Mouse (Mus musculus): Measurements from ENCODE around the gene Dppa1. TPM values are rescaled to one million over a fixed set of nuclear protein-coding genes. Genes with fewer than 3 reads are reported as not detected.
"Not testable (repeated sequence)": the region's sequence is repeated elsewhere in the genome, so short reads cannot be mapped to it uniquely, and the experiment has no call there.

Dppa1 gene
- not detected in 2 replicates for total RNA-seq (2017)

DNA sequence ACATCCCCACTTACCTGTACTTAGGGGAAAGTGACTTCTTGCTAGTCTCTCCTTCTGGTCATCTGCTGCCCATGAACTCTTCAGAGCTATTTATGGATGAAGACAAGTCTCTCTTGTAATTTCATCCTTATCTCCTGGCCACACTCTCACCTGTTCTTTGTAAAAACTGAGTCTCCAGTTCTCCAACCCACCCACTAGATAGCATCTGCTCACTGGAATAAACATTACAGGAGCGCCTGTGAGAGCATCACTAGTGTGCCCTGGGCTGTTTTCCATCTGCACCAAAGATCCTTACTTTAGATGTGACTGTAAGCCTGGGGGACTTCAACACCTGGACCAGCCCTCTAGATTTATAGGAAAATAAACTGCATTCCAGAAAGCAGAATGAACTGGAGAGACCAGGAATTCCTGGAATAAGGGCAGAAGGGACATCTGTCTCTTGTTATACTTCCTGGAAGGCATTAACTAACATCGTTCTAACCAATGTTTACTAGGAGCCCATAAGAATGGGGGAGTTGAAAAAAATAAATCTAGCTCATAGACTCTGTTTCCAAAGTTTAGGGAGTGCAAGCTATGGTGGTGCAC is at the start of gene Dppa1:
Gene Dppa1 (minus strand): TSS at position 51 of the 585 bp plus-strand sequence.
- ATAC-seq (replicated peaks; ENCODE audit: low read depth, poor library complexity, severe bottlenecking) = no peak

DNA sequence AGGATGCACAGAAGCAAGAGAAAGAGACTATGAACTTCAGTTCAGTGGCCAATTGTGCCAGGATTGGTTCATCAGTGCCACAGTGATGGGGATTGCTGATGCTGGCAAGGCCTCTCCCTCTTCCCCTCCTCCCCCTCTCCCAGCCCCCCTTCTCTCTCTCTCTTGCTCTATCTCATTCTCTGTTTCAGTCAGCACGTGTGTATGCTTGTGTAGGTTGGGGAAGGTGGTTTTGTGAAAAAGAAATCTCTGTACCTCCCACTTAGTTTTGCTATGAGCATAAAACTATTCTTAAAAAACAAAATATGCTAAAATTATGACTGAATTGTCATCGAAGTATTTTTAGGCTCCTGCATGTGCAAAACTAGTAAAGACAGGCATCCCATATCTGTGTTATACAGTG is 38.9 kb upstream of the Dppa1 start:
- no peak for ATAC-seq (replicated peaks; ENCODE audit: low read depth, poor library complexity, severe bottlenecking)

DNA sequence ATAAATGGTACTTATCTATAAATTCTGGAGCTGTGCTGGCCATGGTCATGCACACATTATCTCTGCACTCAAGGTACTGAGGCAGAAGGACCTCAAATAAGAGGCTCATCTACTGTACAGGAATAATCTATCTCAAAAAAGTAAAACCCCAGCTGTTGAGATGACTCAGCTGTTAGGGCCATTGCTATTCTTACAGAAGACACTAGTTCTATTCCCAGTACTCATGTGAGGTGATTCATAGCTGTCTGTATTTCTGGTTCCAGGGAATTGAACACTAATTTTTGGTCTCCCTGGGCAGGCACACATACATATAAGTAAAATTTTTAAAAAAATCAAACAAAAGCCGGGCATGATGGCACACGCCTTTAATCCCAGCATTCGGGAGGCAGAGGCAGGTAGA is 38.0 kb upstream of the Dppa1 start:
- ATAC-seq (replicated peaks; ENCODE audit: low read depth, poor library complexity, severe bottlenecking) = no peak

DNA sequence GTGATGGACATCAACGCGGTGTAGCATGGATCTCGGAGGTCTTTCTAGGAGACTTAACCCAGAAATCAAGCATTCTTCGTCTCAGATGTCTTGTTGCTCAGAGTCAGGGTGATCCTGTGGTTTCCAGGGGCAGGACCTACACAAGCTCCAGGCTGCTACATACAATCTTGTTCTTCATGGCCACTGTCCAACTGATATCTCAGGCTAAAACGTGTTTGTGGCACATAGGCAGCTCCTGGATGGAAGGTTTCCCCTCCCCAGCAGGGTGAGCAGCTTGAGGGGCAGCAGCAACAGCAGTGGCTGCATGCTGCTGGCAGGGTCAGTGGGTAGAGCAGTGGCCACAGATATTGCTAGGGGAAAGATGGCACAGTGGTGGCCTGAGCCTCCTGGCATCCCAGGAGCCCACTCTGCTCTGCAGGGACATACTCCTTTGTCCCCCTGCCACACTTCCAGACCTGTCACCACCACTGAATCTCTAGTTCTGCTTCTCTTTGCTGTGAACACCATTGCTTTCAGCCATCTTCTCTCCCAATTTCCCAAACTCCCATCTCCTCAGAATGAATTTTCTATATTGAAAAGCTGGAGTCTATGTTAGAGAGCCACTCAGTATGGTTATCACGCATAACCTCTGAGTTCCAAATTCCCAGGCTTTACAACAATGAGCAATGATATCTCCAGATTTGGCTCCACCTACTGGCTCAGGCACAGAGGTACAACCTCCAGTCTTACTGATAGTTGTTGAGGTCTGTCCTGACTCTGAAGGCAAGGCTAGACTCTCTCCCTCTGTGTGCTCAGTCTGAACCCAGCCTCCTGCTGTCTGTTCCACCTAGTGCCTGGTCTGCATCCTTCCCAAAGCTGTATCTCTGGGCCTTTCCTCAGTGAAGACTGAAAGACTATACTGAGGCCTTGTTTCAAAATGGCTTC is 36.8 kb upstream of the Dppa1 start:
- ATAC-seq (replicated peaks; ENCODE audit: low read depth, poor library complexity, severe bottlenecking) = peak; percentile 95

DNA sequence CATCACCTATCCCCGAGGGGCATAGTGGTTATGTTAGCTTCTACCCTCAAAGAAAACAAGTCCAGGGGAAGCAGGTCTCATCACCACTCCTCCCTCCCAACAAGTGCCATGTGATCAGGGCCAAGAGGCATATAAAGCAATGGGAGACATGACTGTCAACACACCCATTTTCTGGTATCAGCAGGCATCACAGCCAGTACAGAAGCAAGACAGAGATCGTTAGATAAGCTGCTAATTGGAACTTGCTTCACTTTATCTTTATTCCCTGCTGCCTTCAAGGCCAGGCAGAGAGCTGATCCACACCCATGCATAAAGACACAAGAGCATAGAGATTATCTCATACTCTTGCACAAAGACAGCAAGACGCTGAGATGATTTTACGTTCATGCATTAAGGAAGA is 34.2 kb upstream of the Dppa1 start:
- no peak for ATAC-seq (replicated peaks; ENCODE audit: low read depth, poor library complexity, severe bottlenecking)

DNA sequence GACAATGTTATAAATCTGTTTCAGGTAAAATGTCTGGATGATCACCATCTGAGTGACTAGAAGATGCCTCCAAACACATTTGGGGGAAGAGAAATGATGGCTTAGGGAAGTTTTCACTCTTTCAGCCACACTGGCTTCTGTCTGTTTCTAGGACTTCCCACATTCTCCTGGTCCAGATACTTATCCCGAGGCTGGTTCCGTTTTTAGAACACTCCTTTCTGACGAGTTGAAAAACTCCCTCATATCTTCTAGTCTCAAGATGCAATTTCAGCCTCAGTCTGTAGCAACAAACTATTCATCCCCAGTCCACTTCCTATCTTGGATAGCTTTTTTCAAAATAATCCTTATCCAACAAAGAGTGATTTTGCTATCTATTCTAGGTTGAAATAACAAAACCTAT is 23.4 kb upstream of the Dppa1 start:
- ATAC-seq (replicated peaks; ENCODE audit: low read depth, poor library complexity, severe bottlenecking) = no peak

DNA sequence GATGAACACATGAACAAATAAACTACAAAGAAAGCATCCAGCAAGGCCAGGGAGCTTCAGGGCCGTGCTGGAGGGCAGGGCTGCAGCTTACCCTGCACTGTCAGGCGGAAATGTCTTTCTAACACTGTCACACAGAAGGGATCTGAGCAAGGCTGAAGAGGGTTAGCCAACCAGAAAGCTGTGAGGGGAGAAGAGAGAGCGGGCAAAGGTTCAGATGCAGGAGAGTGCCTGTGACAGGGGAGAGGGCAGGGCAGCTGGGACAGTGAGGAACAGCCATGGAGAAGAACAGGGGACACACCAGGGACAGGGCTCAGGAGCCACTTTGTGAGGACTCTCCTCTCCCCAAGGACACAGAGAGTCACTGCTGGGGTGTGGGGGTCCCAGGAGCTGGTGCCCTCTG is 20.6 kb upstream of the Dppa1 start:
- ATAC-seq (replicated peaks; ENCODE audit: low read depth, poor library complexity, severe bottlenecking) = not testable (repeated sequence)

DNA sequence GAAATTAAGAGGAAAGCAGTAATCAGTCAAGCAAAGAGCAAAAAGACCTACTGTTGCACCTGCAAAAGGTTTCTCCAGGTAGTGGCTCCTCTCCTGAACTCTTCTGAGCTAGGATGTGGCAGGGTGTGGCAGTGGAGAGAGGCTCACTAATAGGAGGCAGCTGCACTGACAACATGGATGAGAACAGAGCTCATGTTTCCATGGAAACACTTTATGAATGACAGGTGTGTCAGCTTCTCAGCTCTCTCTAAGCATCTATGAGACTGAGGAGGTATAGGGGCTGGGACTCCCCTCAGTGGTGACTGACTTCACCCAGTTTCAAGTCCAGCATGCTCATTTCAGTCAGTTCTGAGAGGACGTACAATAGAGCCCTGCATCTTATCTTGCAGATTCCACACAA is 15.8 kb upstream of the Dppa1 start:
- no peak for ATAC-seq (replicated peaks; ENCODE audit: low read depth, poor library complexity, severe bottlenecking)

DNA sequence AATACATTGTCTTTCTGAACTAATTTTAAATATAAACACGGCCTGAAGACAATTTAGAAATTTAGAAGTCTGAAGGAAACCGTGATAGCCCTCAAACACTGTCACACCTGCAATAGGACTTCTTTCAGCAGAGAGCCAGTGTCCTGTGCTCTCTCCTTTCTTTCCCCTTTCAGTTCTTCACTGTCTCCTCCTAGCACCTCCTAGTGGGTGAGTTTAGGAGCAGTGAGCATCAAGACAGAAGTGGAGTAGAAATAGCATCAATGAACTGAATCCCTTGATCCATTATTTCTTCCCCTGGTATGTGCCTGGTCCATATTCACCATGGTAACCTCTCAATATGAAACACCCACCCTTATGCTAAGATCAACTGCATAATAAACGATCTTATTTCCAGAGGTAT is 7.5 kb upstream of the Dppa1 start:
- ATAC-seq (replicated peaks; ENCODE audit: low read depth, poor library complexity, severe bottlenecking) = no peak

DNA sequence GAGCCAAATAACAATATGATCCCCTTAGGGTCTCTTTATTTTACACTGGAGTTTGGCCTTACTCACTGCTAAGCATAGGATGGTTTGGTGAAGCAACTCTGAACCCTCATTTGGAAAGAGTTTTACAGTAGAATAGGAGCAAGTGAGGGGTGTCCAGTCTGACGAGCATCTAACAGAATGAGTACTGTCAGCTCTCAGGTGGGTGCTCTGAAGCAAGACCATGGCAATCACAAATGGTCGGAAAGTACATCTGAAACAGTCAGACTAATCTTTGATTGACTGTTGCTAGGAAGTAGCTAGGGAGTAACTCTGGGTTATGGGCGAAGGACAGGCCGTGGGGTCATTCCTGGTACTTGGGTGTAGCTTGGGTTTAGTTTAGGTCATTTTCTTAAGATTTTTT is 6.5 kb upstream of the Dppa1 start:
- ATAC-seq (replicated peaks; ENCODE audit: low read depth, poor library complexity, severe bottlenecking) = not testable (repeated sequence)

DNA sequence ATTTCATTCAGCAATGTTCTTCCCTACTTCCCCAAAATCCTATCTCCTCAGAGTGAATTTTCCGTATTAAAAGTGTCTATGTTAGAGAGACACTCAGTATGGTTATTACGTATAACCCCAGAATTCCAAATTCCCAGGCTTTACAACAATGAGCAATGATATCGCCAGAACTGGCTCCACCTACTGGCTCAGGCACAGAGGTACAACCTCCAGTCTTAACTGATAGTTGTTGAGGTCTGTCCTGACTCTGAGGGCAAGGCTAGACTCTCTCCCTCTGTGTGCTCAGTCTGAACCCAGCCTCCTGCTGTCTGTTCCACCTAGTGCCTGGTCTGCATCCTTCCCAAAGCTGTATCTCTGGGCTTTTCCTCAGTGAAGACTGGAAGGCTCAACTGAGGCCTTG is 2.6 kb upstream of the Dppa1 start:
- peak; percentile 96 for ATAC-seq (replicated peaks; ENCODE audit: low read depth, poor library complexity, severe bottlenecking)

DNA sequence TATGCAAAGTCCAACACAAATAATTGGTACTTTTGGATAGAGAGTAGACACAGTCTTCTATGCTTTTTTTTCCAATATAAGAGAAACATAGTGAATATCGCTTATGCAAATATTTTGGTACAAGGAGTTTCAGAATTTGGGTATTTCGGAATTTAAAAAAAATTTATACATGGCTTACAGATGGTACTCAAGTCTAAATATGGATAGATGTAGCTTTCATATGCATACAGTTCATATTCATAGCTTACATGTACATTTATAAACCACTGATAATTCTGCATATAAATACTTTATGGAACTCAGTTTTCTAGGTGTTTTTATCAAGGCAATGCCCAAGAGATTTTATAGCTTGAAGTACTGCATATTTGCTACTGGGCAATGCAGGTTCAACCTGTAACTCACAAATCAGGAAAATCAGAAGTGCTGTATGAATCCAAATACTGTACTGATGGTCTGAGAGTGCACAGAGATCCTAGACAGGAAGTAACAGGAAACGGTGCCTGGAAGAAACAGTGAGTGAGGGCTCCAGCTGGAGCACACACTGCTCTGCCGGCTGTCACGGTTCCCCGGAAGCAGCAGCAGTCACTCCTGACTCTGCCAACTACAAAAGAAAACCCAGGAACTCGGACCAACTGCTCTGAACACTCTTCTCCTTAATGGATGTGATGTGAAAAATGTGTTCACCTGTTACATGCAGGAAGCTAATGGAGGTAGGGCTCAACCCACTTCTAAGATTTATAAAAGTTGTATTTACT is 8.5 kb downstream of the Dppa1 start:
- no peak for ATAC-seq (replicated peaks; ENCODE audit: low read depth, poor library complexity, severe bottlenecking)

DNA sequence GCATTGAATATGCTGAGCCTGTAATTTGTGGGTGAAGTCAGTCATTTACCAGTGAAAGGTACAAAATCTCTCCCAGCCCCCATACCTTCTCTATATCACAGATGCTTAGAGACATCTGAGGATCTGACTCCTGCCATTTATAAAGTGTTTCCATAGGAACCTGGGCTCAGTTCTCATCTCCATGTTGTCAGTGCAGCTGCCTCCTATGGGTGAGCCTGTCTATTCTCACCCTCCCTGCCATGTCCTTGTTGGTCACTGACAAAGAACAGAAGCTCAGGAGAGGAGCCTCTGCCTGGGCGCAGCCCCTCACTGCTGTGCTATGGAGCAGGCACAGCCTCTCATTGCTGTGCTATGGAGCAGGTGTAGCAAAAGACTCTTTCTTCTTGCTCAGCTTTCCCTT is 9.1 kb downstream of the Dppa1 start:
- no peak for ATAC-seq (replicated peaks; ENCODE audit: low read depth, poor library complexity, severe bottlenecking)

DNA sequence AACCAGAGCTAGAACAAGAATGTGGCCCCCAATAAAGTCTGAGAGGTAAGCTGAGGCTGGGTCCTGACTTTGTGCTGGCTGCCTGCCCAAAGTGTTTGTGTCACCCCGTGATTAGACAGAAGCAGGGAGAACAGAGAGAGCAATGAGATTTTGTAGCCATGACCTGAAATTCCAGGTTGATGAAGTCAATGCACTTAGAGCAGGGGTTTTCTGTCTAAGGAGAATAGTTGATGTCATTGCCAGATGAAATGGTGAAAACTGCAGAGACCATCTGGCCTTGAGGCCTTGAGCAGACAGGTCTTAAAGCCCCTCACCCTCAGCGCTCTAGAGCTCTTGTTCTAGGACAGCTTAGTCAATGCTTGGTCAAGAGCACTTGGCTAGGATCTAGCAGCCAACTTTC is 36.6 kb downstream of the Dppa1 start:
- ATAC-seq (replicated peaks; ENCODE audit: low read depth, poor library complexity, severe bottlenecking) = no peak

DNA sequence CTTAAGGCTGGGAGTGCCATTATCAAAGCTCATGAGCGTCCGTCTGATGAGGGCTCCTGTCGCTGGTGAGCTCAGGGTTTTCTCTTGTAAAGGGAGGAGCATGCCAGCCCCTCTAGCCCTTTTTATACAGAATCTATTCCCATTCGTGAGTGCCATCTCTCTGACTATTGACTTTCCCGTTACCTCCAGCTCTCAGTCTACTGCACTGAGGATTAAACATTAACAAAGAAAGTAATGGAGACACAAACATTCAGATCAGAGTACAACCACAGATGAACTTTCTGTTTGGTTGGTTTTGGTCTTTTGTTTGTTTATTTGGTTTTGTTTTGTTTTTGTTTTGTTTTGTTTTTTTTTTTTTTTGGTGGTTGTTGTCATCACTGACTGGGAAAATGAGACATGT is 46.3 kb downstream of the Dppa1 start:
- no peak for ATAC-seq (replicated peaks; ENCODE audit: low read depth, poor library complexity, severe bottlenecking)

DNA sequence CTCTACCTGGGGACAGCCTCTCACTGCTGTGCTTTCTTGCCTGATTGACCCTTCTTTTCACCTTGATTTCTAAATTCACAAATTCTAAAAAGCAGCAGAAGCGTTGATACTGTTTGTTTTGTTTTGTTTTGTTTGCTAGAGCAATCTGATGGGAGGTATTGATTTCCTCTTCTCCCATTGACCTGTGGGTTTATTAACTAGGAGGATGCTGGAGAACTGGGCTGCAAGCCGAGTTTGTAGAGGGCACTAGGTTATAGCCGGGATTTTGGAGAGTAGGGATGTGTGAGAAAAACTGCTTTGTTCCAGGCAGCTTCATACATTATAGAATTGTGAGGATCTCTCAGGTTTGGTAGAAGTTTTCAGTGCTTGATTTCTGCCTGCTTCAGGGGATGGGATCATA is 48.6 kb downstream of the Dppa1 start:
- no peak for ATAC-seq (replicated peaks; ENCODE audit: low read depth, poor library complexity, severe bottlenecking)

DNA sequence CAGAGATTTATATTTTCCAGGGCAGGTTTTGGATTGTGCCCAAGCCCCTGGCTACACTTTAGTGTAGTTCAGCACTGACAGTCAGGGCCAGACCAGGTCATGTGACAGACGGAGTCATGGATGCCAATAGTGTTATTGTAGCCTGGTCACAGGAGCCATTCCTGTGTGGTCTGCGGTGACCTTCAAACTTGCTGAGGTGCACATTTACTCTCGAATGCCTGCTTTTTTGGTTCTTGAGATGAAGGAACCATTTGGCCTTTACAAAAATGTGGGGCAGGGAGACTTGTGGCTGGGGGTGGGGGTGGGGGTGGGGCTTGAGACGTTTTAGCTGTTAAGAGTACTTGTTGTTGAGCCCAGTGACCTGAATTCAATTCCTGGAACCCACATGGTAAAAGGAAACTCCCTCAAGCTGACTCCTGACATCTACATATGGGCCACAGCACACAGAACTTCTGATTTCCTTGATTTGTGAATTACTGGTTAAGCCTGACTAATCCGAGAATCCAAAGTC is 50.2 kb downstream of the Dppa1 start:
- no peak for ATAC-seq (replicated peaks; ENCODE audit: low read depth, poor library complexity, severe bottlenecking)

DNA sequence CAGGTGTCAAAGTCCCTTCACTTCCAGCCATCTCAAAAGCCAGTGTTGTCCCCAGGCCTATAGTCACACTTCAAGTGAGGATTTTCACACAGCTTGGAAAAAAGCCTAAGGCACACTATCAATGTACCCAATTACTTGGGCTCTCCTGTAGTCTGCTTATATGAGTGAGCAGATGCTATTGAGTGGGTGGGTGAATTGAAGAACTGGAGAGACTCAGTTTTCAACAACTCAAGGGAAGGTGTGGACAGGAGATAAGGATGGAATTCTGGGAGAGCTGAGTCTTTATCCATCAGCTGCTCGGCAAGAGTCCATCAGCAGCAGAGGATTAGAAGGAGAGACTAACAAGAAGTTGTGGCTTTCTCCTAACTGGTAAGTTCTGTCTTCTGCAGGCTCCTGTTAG is 57.7 kb downstream of the Dppa1 start, which contains the start of gene BC053393:
Gene BC053393 (plus strand): TSS at position 210 of the 400 bp plus-strand sequence.
- ATAC-seq (replicated peaks; ENCODE audit: low read depth, poor library complexity, severe bottlenecking) = no peak

DNA sequence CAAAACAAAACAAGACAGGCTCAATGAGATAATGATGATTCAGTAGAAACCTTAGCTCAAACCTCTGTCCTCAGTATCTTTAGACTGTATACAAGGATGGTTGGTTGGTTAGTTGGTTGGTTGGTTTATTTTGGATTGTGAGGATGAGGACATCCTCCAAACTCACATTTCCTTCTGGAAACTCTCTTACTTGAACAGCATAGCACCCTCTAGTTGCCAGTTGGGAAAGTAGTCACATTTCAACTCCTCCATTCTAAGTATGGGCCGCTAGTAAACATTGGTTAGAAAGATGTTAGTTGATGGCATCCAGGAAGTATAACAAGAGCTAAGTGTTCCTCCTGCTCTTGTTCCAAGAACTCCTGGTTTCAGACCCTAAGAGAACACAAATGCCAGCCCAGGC is 60.0 kb downstream of the Dppa1 start:
- ATAC-seq (replicated peaks; ENCODE audit: low read depth, poor library complexity, severe bottlenecking) = no peak

DNA sequence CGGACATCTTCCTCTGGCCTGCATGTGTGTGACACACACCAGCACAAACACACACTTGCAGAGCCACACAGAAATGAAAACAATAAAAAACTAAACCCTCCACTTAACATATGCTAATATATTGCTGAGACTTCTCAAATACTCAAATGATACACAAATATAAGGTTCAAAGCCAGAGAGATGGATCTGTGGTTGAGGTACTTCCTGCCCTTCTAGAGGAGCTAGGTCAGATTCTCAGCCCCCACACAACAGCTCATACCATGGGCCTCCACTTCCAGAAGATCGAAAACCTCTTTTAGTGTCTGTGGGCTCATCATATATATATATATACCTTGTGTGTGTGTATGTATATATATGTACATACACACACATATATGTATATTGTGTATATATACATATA is 63.1 kb downstream of the Dppa1 start:
- no peak for ATAC-seq (replicated peaks; ENCODE audit: low read depth, poor library complexity, severe bottlenecking)

DNA sequence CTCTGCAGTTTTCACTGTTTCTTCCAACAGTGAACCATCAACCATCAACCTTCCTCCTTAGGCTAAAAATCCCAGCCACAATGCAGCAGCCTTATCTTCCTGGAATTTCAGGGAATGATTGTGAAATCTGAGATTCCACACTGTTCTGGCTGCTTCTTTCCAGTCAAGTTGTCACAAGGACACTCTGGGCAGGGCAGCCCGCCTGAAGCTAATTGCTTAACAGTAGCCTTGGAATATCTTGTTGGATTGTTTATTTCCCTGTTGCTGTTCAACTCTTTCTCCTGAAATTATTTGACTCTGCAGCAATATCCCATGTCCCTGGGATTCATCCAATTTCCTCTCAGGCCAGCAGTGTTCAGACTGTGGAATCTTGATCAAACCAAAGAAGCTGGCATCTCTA is 64.4 kb downstream of the Dppa1 start:
- no peak for ATAC-seq (replicated peaks; ENCODE audit: low read depth, poor library complexity, severe bottlenecking)

Measured in common myeloid progenitor, adult 5-6 weeks (primary cell).